Mouse (Mus musculus) olfactory bulb, adult 2 months (tissue): ENCODE data around the gene Limch1.

Experiments used
- CTCF ChIP-seq: fragments of 200-500 bp; IDR thresholded peaks from 2 replicates; pipeline ENCODE4 v1.5.1; 2012; ENCODE audit warnings: low read depth, mild to moderate bottlenecking, low read length, moderate library complexity; ENCODE audit not compliant: insufficient read depth
- POLR2A ChIP-seq: fragments of 200-500 bp; IDR thresholded peaks from 2 replicates; pipeline ENCODE4 v1.6.1; 2012; ENCODE audit warnings: mild to moderate bottlenecking, low read depth, low read length, moderate library complexity; ENCODE audit not compliant: insufficient read depth

GRCm38 (mm10) chr5:66751332-66751980, 5.8 kb downstream of the Limch1 start:
- TF ChIP-seq CTCF: no peak
- no peak for TF ChIP-seq POLR2A
